Mouse (Mus musculus) MEL (cell line): ENCODE measurements around the gene Snapc5. TPM values are rescaled to one million over a fixed set of nuclear protein-coding genes. Genes with fewer than 3 reads are reported as not detected.
A peak's percentile ranks its signal among the peaks of the same experiment; 100 is the strongest.

Source experiments
- DNase-seq: peaks from one replicate; pipeline ENCODE4 v3.0.0; 2011; ENCODE audit warnings: low read depth, low spot score
- H3K27ac ChIP-seq: 2 replicates; pipeline ENCODE4 v1.5.1; 2012; ENCODE audit warnings: low read depth, mild to moderate bottlenecking, control low read depth, low read length, moderate library complexity; ENCODE audit not compliant: control insufficient read depth
- H3K27me3 ChIP-seq, 2 experiments: fragments of 150-350 bp in 1 of 2; sonication (generic) in 1 of 2; 2 replicates each; pipeline ENCODE4 v1.6.1; 2012; ENCODE audit warnings: low read length in 2 of 2, mild to moderate bottlenecking in 2 of 2, improper control_type of control experiment in 1 of 2, moderate library complexity in 1 of 2; ENCODE audit not compliant: insufficient read depth in 2 of 2, control insufficient read depth in 1 of 2
- H3K36me3 ChIP-seq, 2 experiments: 2 replicates each; pipeline ENCODE4 v1.6.1; 2012 to 2014; ENCODE audit warnings: low read length in 2 of 2, improper control_type of control experiment in 1 of 2, inconsistent platforms in 1 of 2, mild to moderate bottlenecking in 1 of 2; ENCODE audit not compliant: insufficient read depth in 2 of 2, control insufficient read depth in 1 of 2
- H3K4me1 ChIP-seq, 2 experiments: fragments of 150-350 bp in 1 of 2; sonication (generic) in 1 of 2; 2 replicates each; pipeline ENCODE4 v1.6.1; 2012; ENCODE audit warnings: low read length in 2 of 2, improper control_type of control experiment in 1 of 2, mild to moderate bottlenecking in 1 of 2; ENCODE audit not compliant: insufficient read depth in 2 of 2, control insufficient read depth in 1 of 2
- H3K4me3 ChIP-seq, 2 experiments: fragments of 150-350 bp in 1 of 2; sonication (generic) in 1 of 2; 2 replicates each; pipeline ENCODE4 v1.5.1; 2012; ENCODE audit warnings: low read depth in 2 of 2, low read length in 2 of 2, mild to moderate bottlenecking in 2 of 2, moderate library complexity in 2 of 2, control low read depth in 1 of 2, improper control_type of control experiment in 1 of 2; ENCODE audit not compliant: control insufficient read depth in 1 of 2, insufficient read depth in 1 of 2
- H3K79me2 ChIP-seq: 2 replicates; pipeline ENCODE4 v1.6.1; 2012; ENCODE audit warnings: mild to moderate bottlenecking, low read length, moderate library complexity; ENCODE audit not compliant: control insufficient read depth, poor library complexity, insufficient read depth
- H3K9ac ChIP-seq: 2 replicates; pipeline ENCODE4 v1.6.1; 2012; ENCODE audit warnings: low read depth, mild to moderate bottlenecking, control low read depth, low read length, moderate library complexity; ENCODE audit not compliant: control insufficient read depth, poor library complexity, severe bottlenecking
- H3K9me3 ChIP-seq: fragments of 150-350 bp; sonication (generic); replicated peaks from 2 replicates; pipeline ENCODE4 v1.6.1; 2012; ENCODE audit warnings: mild to moderate bottlenecking, low read length, improper control_type of control experiment, moderate library complexity; ENCODE audit not compliant: insufficient read depth
- BHLHE40 ChIP-seq: IDR thresholded peaks from 2 replicates; pipeline ENCODE4 v1.6.1; 2012; ENCODE audit warnings: low read depth, mild to moderate bottlenecking, inconsistent platforms, low read length, improper control_type of control experiment, borderline replicate concordance
- CHD2 ChIP-seq: IDR thresholded peaks from 2 replicates; pipeline ENCODE4 v1.6.1; 2011; ENCODE audit warnings: low read length, improper control_type of control experiment
- CTCF ChIP-seq, 3 experiments: IDR thresholded peaks in 2 of 3; conservative IDR thresholded peaks in 1 of 3; 2 replicates each; pipeline ENCODE4 v1.5.1; 2011 to 2012; ENCODE audit warnings: low read length in 3 of 3, low read depth in 2 of 3, mild to moderate bottlenecking in 2 of 3, improper control_type of control experiment in 1 of 3, inconsistent platforms in 1 of 3, mixed read lengths in 1 of 3, moderate library complexity in 1 of 3; ENCODE audit not compliant: control insufficient read depth in 1 of 3, insufficient read depth in 1 of 3, poor library complexity in 1 of 3, severe bottlenecking in 1 of 3
- ELF1 ChIP-seq: IDR thresholded peaks from 2 replicates; pipeline ENCODE4 v1.6.1; 2014; ENCODE audit warnings: low read depth, mild to moderate bottlenecking, inconsistent platforms, low read length, improper control_type of control experiment, moderate library complexity
- EP300 ChIP-seq, 2 experiments: IDR thresholded peaks; 2 replicates each; pipeline ENCODE4 v1.6.1; 2011; ENCODE audit warnings: improper control_type of control experiment in 2 of 2, low read length in 2 of 2, low read depth in 1 of 2, mild to moderate bottlenecking in 1 of 2
- GABPA ChIP-seq: IDR thresholded peaks from 2 replicates; pipeline ENCODE4 v1.6.1; 2012; ENCODE audit warnings: low read depth, mild to moderate bottlenecking, inconsistent platforms, low read length, improper control_type of control experiment, moderate library complexity
- GATA1 ChIP-seq: IDR thresholded peaks from 2 replicates; pipeline ENCODE4 v1.6.1; 2011; ENCODE audit warnings: low read depth, low read length, improper control_type of control experiment
- HCFC1 ChIP-seq: IDR thresholded peaks from 2 replicates; pipeline ENCODE4 v1.6.1; 2012; ENCODE audit warnings: low read depth, mild to moderate bottlenecking, inconsistent platforms, low read length, improper control_type of control experiment, moderate library complexity
- JUND ChIP-seq: IDR thresholded peaks from 2 replicates; pipeline ENCODE4 v1.6.1; 2011; ENCODE audit warnings: low read depth, mild to moderate bottlenecking, improper control_type of control experiment, low read length
- MAFK ChIP-seq: IDR thresholded peaks from 2 replicates; pipeline ENCODE4 v1.6.1; 2011; ENCODE audit warnings: low read depth, mild to moderate bottlenecking, low read length, improper control_type of control experiment, borderline replicate concordance
- MAZ ChIP-seq: IDR thresholded peaks from 2 replicates; pipeline ENCODE4 v1.6.1; 2012; ENCODE audit warnings: low read depth, mild to moderate bottlenecking, inconsistent platforms, low read length, improper control_type of control experiment
- MXI1 ChIP-seq: IDR thresholded peaks from 2 replicates; pipeline ENCODE4 v1.6.1; 2011; ENCODE audit warnings: mild to moderate bottlenecking, low read depth, low read length, improper control_type of control experiment
- POLR2A ChIP-seq, 2 experiments: IDR thresholded peaks; 2 replicates each; pipeline ENCODE4 v1.6.1; 2011 to 2012; ENCODE audit warnings: low read length in 2 of 2, mild to moderate bottlenecking in 2 of 2, control low read depth in 1 of 2, improper control_type of control experiment in 1 of 2, low read depth in 1 of 2, moderate library complexity in 1 of 2; ENCODE audit not compliant: control insufficient read depth in 1 of 2, insufficient read depth in 1 of 2, poor library complexity in 1 of 2
- POLR2AphosphoS2 ChIP-seq: IDR thresholded peaks from 2 replicates; pipeline ENCODE4 v1.6.1; 2011; ENCODE audit warnings: low read length, improper control_type of control experiment
- POLR2AphosphoS5 ChIP-seq: IDR thresholded peaks from 2 replicates; pipeline ENCODE4 v1.6.1; 2012; ENCODE audit warnings: low read depth, borderline replicate concordance, mild to moderate bottlenecking, inconsistent platforms, low read length, moderate library complexity, mixed read lengths
- RCOR1 ChIP-seq: IDR thresholded peaks from 2 replicates; pipeline ENCODE4 v1.6.1; 2012; ENCODE audit warnings: low read depth, mild to moderate bottlenecking, inconsistent platforms, low read length, improper control_type of control experiment
- SIN3A ChIP-seq: IDR thresholded peaks from 2 replicates; pipeline ENCODE4 v1.6.1; 2012; ENCODE audit warnings: low read length, improper control_type of control experiment, inconsistent platforms
- SMC3 ChIP-seq: IDR thresholded peaks from 2 replicates; pipeline ENCODE4 v1.6.1; 2011; ENCODE audit warnings: low read depth, low read length, improper control_type of control experiment
- TBP ChIP-seq: IDR thresholded peaks from 2 replicates; pipeline ENCODE4 v1.8.0; 2011; ENCODE audit warnings: low read depth, low read length, improper control_type of control experiment
- USF1 ChIP-seq: IDR thresholded peaks from 2 replicates; pipeline ENCODE4 v1.6.1; 2014; ENCODE audit warnings: low read depth, mild to moderate bottlenecking, inconsistent platforms, low read length, improper control_type of control experiment, moderate library complexity
- USF2 ChIP-seq, 2 experiments: IDR thresholded peaks; 2 replicates each; pipeline ENCODE4 v1.6.1; 2011 to 2012; ENCODE audit warnings: improper control_type of control experiment in 2 of 2, low read length in 2 of 2, borderline replicate concordance in 1 of 2, inconsistent platforms in 1 of 2, low read depth in 1 of 2, mild to moderate bottlenecking in 1 of 2; ENCODE audit not compliant: insufficient read depth in 1 of 2
- ZC3H11A ChIP-seq: IDR thresholded peaks from 2 replicates; pipeline ENCODE4 v1.6.1; 2012; ENCODE audit warnings: low read depth, mild to moderate bottlenecking, inconsistent platforms, low read length, improper control_type of control experiment
- ZMIZ1 ChIP-seq: IDR thresholded peaks from 2 replicates; pipeline ENCODE4 v1.6.1; 2012; ENCODE audit warnings: low read depth, mild to moderate bottlenecking, inconsistent platforms, low read length, improper control_type of control experiment, moderate library complexity
- ZNF384 ChIP-seq: IDR thresholded peaks from 2 replicates; pipeline ENCODE4 v1.6.1; 2012; ENCODE audit warnings: low read depth, mild to moderate bottlenecking, inconsistent platforms, low read length, improper control_type of control experiment
- polyA plus RNA-seq, 2 experiments: library from polyadenylated mRNA; stranded (reverse) in 1 of 2; unstranded in 1 of 2; fragments of >175 nt in 1 of 2; fragments of >200 nt in 1 of 2; gene quantifications; 2 replicates each; pipeline versions ENCODE4 v1.2.1 to v1.2.4; 2012; ENCODE audit warnings: low replicate concordance in 2 of 2, low read depth in 1 of 2; ENCODE audit not compliant: insufficient read length in 2 of 2, insufficient read depth in 1 of 2, missing spikeins in 1 of 2
- total RNA-seq: library from RNA; depleted of rRNA; stranded (reverse); fragments of 300-350 nt; gene quantifications from 2 replicates; pipeline ENCODE4 v1.2.3, GENCODE M21; 2012; rRNA removed

Snapc5 gene
- 9.4 and 10.6 TPM in 2 replicates for total RNA-seq
- 1 to 10 TPM in 1 of 2 experiments, not detected in 1; 8.6 TPM for polyA plus RNA-seq

DNA sequence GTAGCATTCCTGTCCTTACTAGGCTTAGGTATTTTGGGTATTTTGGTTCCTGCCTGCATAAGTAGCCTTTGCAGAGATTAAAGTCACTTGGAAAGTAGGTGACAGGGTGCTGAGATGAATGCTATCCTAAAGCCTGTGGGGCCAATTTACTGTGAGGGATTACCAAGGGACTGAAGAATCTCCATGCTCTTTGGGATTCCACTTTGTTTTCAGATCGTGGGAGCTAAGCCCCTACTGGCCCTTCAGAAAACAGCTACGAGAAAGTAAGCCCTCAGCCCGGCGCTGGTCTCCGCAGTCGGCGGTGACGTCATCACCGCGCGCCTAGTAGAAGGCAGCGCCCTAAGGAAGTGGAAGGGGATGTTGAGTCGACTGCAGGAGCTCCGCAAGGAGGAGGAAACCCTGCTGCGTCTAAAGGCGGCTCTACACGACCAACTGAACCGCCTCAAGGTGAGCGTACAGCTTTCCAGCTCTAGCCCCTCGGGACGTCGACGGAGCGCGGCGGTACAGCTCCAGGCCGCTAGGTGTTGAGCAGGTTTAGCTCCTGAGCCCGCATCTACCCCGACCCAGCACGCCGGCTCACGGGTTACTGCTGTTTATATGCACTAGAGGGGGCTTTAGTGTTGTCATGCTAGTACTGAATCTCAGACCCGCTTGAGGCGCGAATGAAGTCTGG, at the start of gene Snapc5:
Gene Snapc5 (plus strand): TSS at position 301 of the 673 bp plus-strand sequence.
- H3K27ac ChIP-seq = peak within 1 kb of the TSS; percentile 42
- H3K9me3 ChIP-seq = no peaks in the 10 kb centered on the region
- DNase-seq = peak; percentile 94
- H3K79me2 ChIP-seq = peaks cover 26% of the 10 kb centered on the region
- H3K4me1 ChIP-seq = peaks cover 0 to 3% of the 10 kb centered on the region in 2 experiments; a peak in 1 of 4 replicates
- H3K9ac ChIP-seq = peak within 1 kb of the TSS; percentile 84
- no peak for TF ChIP-seq MAZ
- peak; percentile 68 for TF ChIP-seq ZMIZ1
- no peak for TF ChIP-seq JUND
- 0 out of 4 replicates have a peak, but pooled peaks of 1 of the 2 experiments have one; percentile 11 for TF ChIP-seq EP300 (IDR thresholded peaks at IDR 0.05; ENCODE audit: low read depth in 1 of 2, low read length in 2 of 2)
- TF ChIP-seq TBP = 0 out of 2 replicates have a peak, but pooled peaks have one; percentile 13
- TF ChIP-seq CHD2 = peak; percentile 54; the same call in 1 of the 2 replicates
- peak in 1 of 2 experiments; percentile 91 for TF ChIP-seq POLR2A (IDR thresholded peaks at IDR 0.05; ENCODE audit: control insufficient read depth in 1 of 2, insufficient read depth in 1 of 2, low read depth in 1 of 2, low read length in 2 of 2, poor library complexity in 1 of 2)
- peak; percentile 41; the same call in 1 of the 2 replicates for TF ChIP-seq POLR2AphosphoS5
- no peak; the same call in none of the 2 replicates for TF ChIP-seq SIN3A
- no peak for TF ChIP-seq USF1
- TF ChIP-seq POLR2AphosphoS2 = peak; percentile 100
- TF ChIP-seq SMC3 = no peak
- TF ChIP-seq ELF1 = peak; percentile 71
- TF ChIP-seq HCFC1 = peak; percentile 83
- TF ChIP-seq CTCF (IDR thresholded peaks at IDR 0.05 in 2 of 3, conservative IDR thresholded peaks at IDR 0.05 in 1 of 3; ENCODE audit: control insufficient read depth in 1 of 3, insufficient read depth in 1 of 3, low read depth in 2 of 3, low read length in 3 of 3, poor library complexity in 1 of 3, severe bottlenecking in 1 of 3) = peak; percentile 10 to 25 (median 11); a peak in 3 of 6 replicates
- H3K27me3 ChIP-seq = no peaks in the 10 kb centered on the region
- H3K4me3 ChIP-seq = peak within 1 kb of the TSS; percentile 50 to 62
- H3K36me3 ChIP-seq = peaks cover 32 to 35% of the 10 kb centered on the region in 2 experiments

DNA sequence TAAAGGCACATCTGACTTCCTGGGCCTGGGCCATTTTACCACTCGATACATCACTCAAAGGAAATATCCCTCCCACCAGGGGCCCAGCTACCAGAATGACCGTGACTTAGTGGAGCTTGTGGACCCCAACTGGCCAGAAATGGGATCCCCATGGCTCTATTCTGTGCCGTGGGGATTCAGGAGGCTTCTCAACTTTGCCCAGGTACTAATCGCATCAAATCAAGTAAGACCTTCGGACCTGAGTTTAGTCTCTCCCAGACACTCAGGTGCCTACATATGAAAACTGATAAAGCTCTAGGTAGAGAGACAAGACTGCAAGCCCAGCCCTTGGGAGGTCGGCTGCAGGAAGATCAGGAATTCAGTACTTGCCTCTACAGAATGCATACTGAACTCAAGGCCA, 47.5 kb upstream of the Snapc5 start:
- no peak for TF ChIP-seq ZNF384
- no peak for TF ChIP-seq POLR2AphosphoS5
- no peak for TF ChIP-seq MAFK
- TF ChIP-seq RCOR1 = no peak
- no peak for TF ChIP-seq MXI1
- TF ChIP-seq TBP = no peak
- no peak for TF ChIP-seq GABPA
- no peak for TF ChIP-seq GATA1
- TF ChIP-seq USF2 (IDR thresholded peaks at IDR 0.05; ENCODE audit: borderline replicate concordance in 1 of 2, insufficient read depth in 1 of 2, low read depth in 1 of 2, low read length in 2 of 2) = no peak
- TF ChIP-seq SMC3 = no peak
- TF ChIP-seq BHLHE40 = no peak
- TF ChIP-seq ZC3H11A = no peak
- TF ChIP-seq ZMIZ1 = no peak
- DNase-seq = no peak
- Histone ChIP-seq H3K4me1 (no peaks in the 10 kb centered on the region), H3K36me3 (no peaks in the 10 kb centered on the region; a peak in 1 of 4 replicates), H3K9ac (no peak overlapping the region), H3K4me3 (no peak overlapping the region), H3K27ac (no peak overlapping the region), H3K79me2 (no peaks in the 10 kb centered on the region), H3K27me3 (no peaks in the 10 kb centered on the region), H3K9me3 (no peaks in the 10 kb centered on the region)
